Mouse (Mus musculus): Measurements from ENCODE around the gene Dpyd. TPM values are rescaled to one million over a fixed set of nuclear protein-coding genes. Genes with fewer than 3 reads are reported as not detected.

Dpyd gene
- polyA plus RNA-seq, 1 experiment from 2014 or later: 3.5 TPM

DNA sequence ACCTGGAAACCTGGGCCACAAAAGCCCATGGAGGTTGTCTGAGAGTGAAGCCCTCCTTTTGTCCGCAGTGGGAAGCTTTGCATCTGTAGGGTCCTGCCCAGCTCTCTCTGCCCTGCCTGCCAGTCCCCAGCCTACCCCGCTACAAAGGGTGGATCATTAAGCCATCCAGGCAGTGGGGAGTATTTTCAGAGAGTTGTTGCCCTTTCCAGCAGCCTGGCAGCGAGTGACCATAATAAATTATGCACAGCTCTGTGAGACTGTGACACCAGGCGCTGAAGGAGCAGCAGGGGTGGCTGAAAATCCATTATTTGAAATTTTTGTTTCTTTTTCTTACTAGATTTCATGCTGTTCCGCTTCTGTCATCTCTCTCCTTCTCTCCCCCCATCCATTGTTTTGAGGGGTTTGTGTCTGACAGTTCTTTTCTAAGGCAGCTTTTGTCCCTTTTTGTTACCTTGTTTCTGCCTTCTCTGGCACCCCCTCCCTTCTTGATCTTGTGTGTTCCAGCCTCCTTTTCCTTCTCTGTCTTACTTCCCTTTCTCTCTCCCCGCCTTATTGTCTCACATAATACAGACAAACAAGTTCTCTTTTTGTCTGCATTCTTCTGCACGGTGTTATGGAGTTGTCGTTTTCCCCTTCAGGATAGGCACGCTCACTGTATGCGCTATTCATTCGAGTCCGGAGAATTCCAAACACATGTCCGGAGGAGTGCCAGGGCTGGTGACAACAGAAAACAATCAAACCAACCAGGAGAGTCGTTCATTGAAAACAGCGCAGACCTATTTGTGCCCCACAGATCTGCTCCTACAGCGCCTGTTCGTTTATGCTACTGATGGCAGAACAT, 592.9 kb downstream of the Dpyd start:
- no peak overlapping the region for H3K27ac ChIP-seq (replicated peaks)
- H3K4me3 ChIP-seq (ENCODE audit: low read depth, low read length): no peak overlapping the region
- DNase-seq (ENCODE audit: low spot score): no peak
- H3K9ac ChIP-seq (ENCODE audit: low read length): no peak overlapping the region
- no peaks in the 10 kb centered on the region for H3K36me3 ChIP-seq (ENCODE audit: control insufficient read depth, insufficient read depth, low read length)
- H3K9me3 ChIP-seq (ENCODE audit: control insufficient read depth, low read length): no peaks in the 10 kb centered on the region
- TF ChIP-seq EP300 (optimal IDR thresholded peaks at IDR 0.05) (no peak), CTCF (IDR thresholded peaks at IDR 0.05; ENCODE audit: low read depth) (no peak)
- H3K4me1 ChIP-seq (replicated peaks; ENCODE audit: control insufficient read depth, insufficient read depth): no peaks in the 10 kb centered on the region
- H3K27me3 ChIP-seq (ENCODE audit: control insufficient read depth, insufficient read depth, low read length): no peaks in the 10 kb centered on the region
- no peak overlapping the region for H3K4me2 ChIP-seq (replicated peaks; ENCODE audit: low read depth)
- WGBS: 56% methylated on average over 17 of the region's 17 CpGs
- no peak for ATAC-seq (ENCODE audit: low FRiP score, low TSS enrichment)

DNA sequence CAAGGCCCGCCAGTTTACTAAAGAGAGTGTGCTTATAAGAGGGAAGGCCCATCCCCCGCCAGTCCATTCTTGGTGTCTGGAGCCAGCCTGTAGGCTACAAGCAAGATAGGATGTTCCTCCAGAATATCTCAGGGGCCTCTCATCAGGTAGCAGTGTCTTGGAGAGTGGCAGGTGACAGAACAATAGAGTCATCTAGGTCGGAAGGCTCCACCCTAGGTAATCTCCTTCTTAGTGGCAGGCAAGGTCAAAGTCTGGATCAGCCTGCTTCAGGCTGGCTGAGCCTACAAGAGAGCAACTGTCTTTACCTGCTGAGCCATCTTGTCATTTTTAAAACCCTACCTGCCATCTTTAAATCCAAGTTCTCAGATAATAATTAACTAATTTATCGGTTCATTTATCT, 596.7 kb downstream of the Dpyd start:
- TF ChIP-seq EP300 (optimal IDR thresholded peaks at IDR 0.05) (no peak), CTCF (IDR thresholded peaks at IDR 0.05; ENCODE audit: low read depth) (no peak)
- Histone ChIP-seq H3K4me3 (ENCODE audit: low read depth, low read length) (no peak overlapping the region), H3K9ac (ENCODE audit: low read length) (no peak overlapping the region), H3K27ac (replicated peaks) (no peak overlapping the region), H3K9me3 (ENCODE audit: control insufficient read depth, low read length) (no peaks in the 10 kb centered on the region), H3K36me3 (ENCODE audit: control insufficient read depth, insufficient read depth, low read length) (no peaks in the 10 kb centered on the region), H3K27me3 (ENCODE audit: control insufficient read depth, insufficient read depth, low read length) (no peaks in the 10 kb centered on the region), H3K4me2 (replicated peaks; ENCODE audit: low read depth) (no peak overlapping the region), H3K4me1 (replicated peaks; ENCODE audit: control insufficient read depth, insufficient read depth) (no peaks in the 10 kb centered on the region)
- ATAC-seq (ENCODE audit: low FRiP score, low TSS enrichment) (no peak), DNase-seq (ENCODE audit: low spot score) (no peak)
- WGBS: 87% methylated on average over 4 of the region's 4 CpGs

DNA sequence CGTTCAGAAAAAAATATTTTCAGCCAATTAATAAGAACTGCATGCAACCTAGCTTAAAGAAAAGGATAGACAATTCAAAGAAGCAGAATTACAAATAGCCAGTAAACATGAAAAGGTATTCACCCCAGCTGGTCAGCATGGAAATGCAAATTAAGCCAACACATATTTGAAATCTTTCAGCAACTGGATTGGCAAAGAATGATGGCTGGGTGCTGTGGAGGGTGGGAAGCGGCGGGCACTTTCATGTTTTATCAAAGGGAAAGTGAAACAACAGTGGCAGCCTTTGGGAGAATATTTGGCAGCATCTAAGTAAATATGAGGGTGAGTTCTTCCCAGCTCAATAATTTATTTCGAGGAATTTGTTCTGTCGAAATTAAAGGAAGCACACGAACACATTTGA, 603.8 kb downstream of the Dpyd start:
- Histone ChIP-seq H3K4me1 (replicated peaks; ENCODE audit: control insufficient read depth, insufficient read depth) (no peaks in the 10 kb centered on the region), H3K9me3 (ENCODE audit: control insufficient read depth, low read length) (no peaks in the 10 kb centered on the region), H3K27ac (replicated peaks) (no peak overlapping the region), H3K4me2 (replicated peaks; ENCODE audit: low read depth) (no peak overlapping the region), H3K4me3 (ENCODE audit: low read depth, low read length) (no peak overlapping the region), H3K27me3 (ENCODE audit: control insufficient read depth, insufficient read depth, low read length) (no peaks in the 10 kb centered on the region), H3K9ac (ENCODE audit: low read length) (no peak overlapping the region), H3K36me3 (ENCODE audit: control insufficient read depth, insufficient read depth, low read length) (no peaks in the 10 kb centered on the region)
- DNase-seq (ENCODE audit: low spot score) (no peak), ATAC-seq (ENCODE audit: low FRiP score, low TSS enrichment) (no peak)
- no peak for TF ChIP-seq CTCF (IDR thresholded peaks at IDR 0.05; ENCODE audit: low read depth)
- no peak for TF ChIP-seq EP300 (optimal IDR thresholded peaks at IDR 0.05)
- WGBS: 74% methylated on average over 6 of the region's 6 CpGs

DNA sequence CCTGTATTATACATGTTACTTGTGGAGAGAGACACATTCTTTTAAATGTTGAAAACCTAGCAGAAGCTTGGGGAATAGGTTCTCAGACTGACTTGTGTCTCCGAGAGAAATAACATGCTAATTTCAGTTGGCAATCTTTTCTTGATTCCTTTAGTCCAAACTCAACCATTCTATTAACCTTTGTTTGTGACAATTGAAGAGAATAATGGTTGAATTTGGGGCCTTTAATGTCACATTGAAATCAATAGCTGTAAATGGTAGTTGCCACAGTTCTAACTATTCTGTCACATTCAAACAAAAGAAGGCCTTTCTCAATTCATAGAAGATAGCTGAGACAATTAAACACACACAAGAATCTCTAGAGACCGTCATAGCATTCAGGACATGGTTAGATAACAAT, 606.2 kb downstream of the Dpyd start:
- Histone ChIP-seq H3K4me2 (replicated peaks; ENCODE audit: low read depth) (no peak overlapping the region), H3K4me1 (replicated peaks; ENCODE audit: control insufficient read depth, insufficient read depth) (no peaks in the 10 kb centered on the region), H3K27me3 (ENCODE audit: control insufficient read depth, insufficient read depth, low read length) (no peaks in the 10 kb centered on the region), H3K36me3 (ENCODE audit: control insufficient read depth, insufficient read depth, low read length) (no peaks in the 10 kb centered on the region), H3K9me3 (ENCODE audit: control insufficient read depth, low read length) (no peaks in the 10 kb centered on the region), H3K27ac (replicated peaks) (no peak overlapping the region), H3K4me3 (ENCODE audit: low read depth, low read length) (no peak overlapping the region), H3K9ac (ENCODE audit: low read length) (no peak overlapping the region)
- TF ChIP-seq CTCF (IDR thresholded peaks at IDR 0.05; ENCODE audit: low read depth): no peak
- no peak for TF ChIP-seq EP300 (optimal IDR thresholded peaks at IDR 0.05)
- ATAC-seq (ENCODE audit: low FRiP score, low TSS enrichment) (no peak), DNase-seq (ENCODE audit: low spot score) (no peak)
- 75% methylated on average over 2 of the region's 2 CpGs for WGBS

DNA sequence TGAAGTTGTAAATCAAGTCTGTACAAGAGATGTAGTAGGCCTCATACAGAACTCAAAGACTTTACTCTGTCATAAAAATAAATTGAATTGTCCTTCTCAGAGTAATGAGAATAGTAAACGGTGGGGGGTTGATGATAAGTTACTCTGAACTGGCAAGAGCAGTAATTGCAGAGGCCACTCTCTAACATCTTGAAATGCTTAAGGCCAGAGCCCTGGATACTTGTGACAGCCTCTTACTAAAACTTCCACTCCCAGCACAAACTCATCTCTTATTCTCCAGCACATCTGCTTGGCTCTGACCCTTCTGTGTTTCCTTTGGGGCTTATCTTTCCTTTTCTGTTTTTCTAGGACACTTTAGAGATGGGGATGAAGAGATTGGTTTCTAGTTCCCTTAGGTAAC, 606.7 kb downstream of the Dpyd start:
- no peak overlapping the region for H3K4me2 ChIP-seq (replicated peaks; ENCODE audit: low read depth)
- DNase-seq (ENCODE audit: low spot score): no peak
- TF ChIP-seq CTCF (IDR thresholded peaks at IDR 0.05; ENCODE audit: low read depth) (no peak), EP300 (optimal IDR thresholded peaks at IDR 0.05) (no peak)
- no peak for ATAC-seq (ENCODE audit: low FRiP score, low TSS enrichment)
- no peaks in the 10 kb centered on the region for H3K4me1 ChIP-seq (replicated peaks; ENCODE audit: control insufficient read depth, insufficient read depth)
- no peak overlapping the region for H3K4me3 ChIP-seq (ENCODE audit: low read depth, low read length)
- no peaks in the 10 kb centered on the region for H3K9me3 ChIP-seq (ENCODE audit: control insufficient read depth, low read length)
- no peaks in the 10 kb centered on the region for H3K36me3 ChIP-seq (ENCODE audit: control insufficient read depth, insufficient read depth, low read length)
- no peak overlapping the region for H3K27ac ChIP-seq (replicated peaks)
- WGBS: 42% methylated on average over 1 of the region's 1 CpGs
- H3K9ac ChIP-seq (ENCODE audit: low read length): no peak overlapping the region
- H3K27me3 ChIP-seq (ENCODE audit: control insufficient read depth, insufficient read depth, low read length): no peaks in the 10 kb centered on the region

DNA sequence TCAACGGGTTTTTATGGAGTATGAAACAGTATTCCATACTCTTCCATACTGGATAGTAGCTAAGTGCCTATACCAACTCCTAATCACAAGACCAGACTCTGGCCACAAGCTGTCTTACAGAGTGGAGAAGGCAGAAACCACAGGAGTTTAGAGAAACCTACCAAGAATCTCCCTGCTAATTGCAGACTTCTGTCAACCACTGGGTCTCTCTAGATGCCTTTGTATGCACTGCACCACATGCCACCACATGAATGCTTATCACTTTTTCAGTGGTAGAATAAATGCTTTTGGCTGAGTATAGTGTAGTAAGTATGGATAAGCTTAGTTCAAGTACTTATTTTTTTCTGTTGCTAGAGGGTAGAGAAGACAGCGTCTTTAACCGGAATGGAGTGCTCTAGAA, 621.3 kb downstream of the Dpyd start:
- no peak overlapping the region for H3K4me2 ChIP-seq (replicated peaks; ENCODE audit: low read depth)
- 83% methylated on average over 3 of the region's 3 CpGs for WGBS
- TF ChIP-seq CTCF (IDR thresholded peaks at IDR 0.05; ENCODE audit: low read depth) (no peak), EP300 (optimal IDR thresholded peaks at IDR 0.05) (no peak)

More for the DNA sequence above, 621.3 kb downstream of the Dpyd start:
- H3K9me3 ChIP-seq (ENCODE audit: control insufficient read depth, low read length): no peaks in the 10 kb centered on the region
- no peak overlapping the region for H3K9ac ChIP-seq (ENCODE audit: low read length)
- H3K36me3 ChIP-seq (ENCODE audit: control insufficient read depth, insufficient read depth, low read length): no peaks in the 10 kb centered on the region
- H3K4me1 ChIP-seq (replicated peaks; ENCODE audit: control insufficient read depth, insufficient read depth): no peaks in the 10 kb centered on the region
- H3K27me3 ChIP-seq (ENCODE audit: control insufficient read depth, insufficient read depth, low read length): no peaks in the 10 kb centered on the region
- no peak for ATAC-seq (ENCODE audit: low FRiP score, low TSS enrichment)
- no peak overlapping the region for H3K27ac ChIP-seq (replicated peaks)
- no peak for DNase-seq (ENCODE audit: low spot score)
- no peak overlapping the region for H3K4me3 ChIP-seq (ENCODE audit: low read depth, low read length)

Data from stomach, postnatal 0 days (tissue).